ENCODE assay signal across 8 mouse cellular contexts in genomic region chr1:186261326-186261833, GRCm38 (mm10).
DNase-seq lines count a peak whose midpoint lies in the region; ATAC-seq and TF ChIP-seq lines count a peak whose summit lies in the region.

No protein-coding gene starts in this region.

- no peak overlapping the region for H3K9ac ChIP-seq in heart, embryonic 12.5 days
- H3K9ac ChIP-seq in kidney, embryonic 15.5 days, result no peak overlapping the region
- no peak overlapping the region for H3K9ac ChIP-seq in lung, embryonic 14.5 days
- H3K9ac ChIP-seq in stomach, embryonic 15.5 days, result no peak overlapping the region

- peaks cover 27% of the 10 kb centered on the region for H3K4me1 ChIP-seq in heart, embryonic 12.5 days (replicated peaks)
- peaks cover 37% of the 10 kb centered on the region for H3K4me1 ChIP-seq in kidney, embryonic 15.5 days
- H3K4me1 ChIP-seq in lung, embryonic 14.5 days (ENCODE audit: insufficient read depth), result peaks cover 27% of the 10 kb centered on the region
- H3K4me1 ChIP-seq in stomach, embryonic 15.5 days, result peaks cover 12% of the 10 kb centered on the region

- DNase-seq in layer of hippocampus, adult 18-20 months (ENCODE audit: low spot score in 2 of 2), result peak; percentile 44 to 79
- no peak for DNase-seq in layer of hippocampus, postnatal 25 days (ENCODE audit: extremely low spot score in 1 of 2, low spot score in 1 of 2)
- DNase-seq in embryo, embryonic 10 days (ENCODE audit: low spot score), result peak; percentile 64
- DNase-seq in lung, embryonic 14.5 days, result peak; percentile 96
- no peak for DNase-seq in thymus, postnatal 36 days

- peak; percentile 53 for ATAC-seq in heart, embryonic 12.5 days (ENCODE audit: insufficient number of reproducible peaks, low FRiP score)
- ATAC-seq in kidney, embryonic 15.5 days (replicated peaks; ENCODE audit: low FRiP score), result peak; percentile 79
- peak; percentile 69 for ATAC-seq in lung, embryonic 14.5 days (ENCODE audit: insufficient read depth)
- no peak for ATAC-seq in stomach, embryonic 15.5 days (ENCODE audit: insufficient read depth, low FRiP score, low read depth)

- H3K27ac ChIP-seq in heart, embryonic 12.5 days (ENCODE audit: poor library complexity, severe bottlenecking), result peak overlapping the region; percentile 73
- H3K27ac ChIP-seq in kidney, embryonic 15.5 days, result peak overlapping the region; percentile 76
- peak overlapping the region; percentile 71 for H3K27ac ChIP-seq in lung, embryonic 14.5 days (ENCODE audit: low read depth)
- peak overlapping the region; percentile 48; the same call in 1 of the 2 replicates for H3K27ac ChIP-seq in stomach, embryonic 15.5 days

- H3K9me3 ChIP-seq in heart, embryonic 12.5 days (replicated peaks), result no peaks in the 10 kb centered on the region; the same call in none of the 2 replicates
- peaks cover 1% of the 10 kb centered on the region; the same call in 1 of the 2 replicates for H3K9me3 ChIP-seq in kidney, embryonic 15.5 days (replicated peaks)
- H3K9me3 ChIP-seq in lung, embryonic 14.5 days (ENCODE audit: low read depth, low read length), result peaks cover 3% of the 10 kb centered on the region; the same call in 1 of the 2 replicates
- no peaks in the 10 kb centered on the region for H3K9me3 ChIP-seq in stomach, embryonic 15.5 days

- no peak overlapping the region for H3K4me2 ChIP-seq in heart, embryonic 12.5 days
- no peak overlapping the region for H3K4me2 ChIP-seq in kidney, embryonic 15.5 days
- no peak overlapping the region for H3K4me2 ChIP-seq in lung, embryonic 14.5 days
- H3K4me2 ChIP-seq in stomach, embryonic 15.5 days, result no peak overlapping the region

- 31% methylated on average over 4 of the region's 4 CpGs for WGBS in heart, embryonic 12.5 days
- 23% methylated on average over 4 of the region's 4 CpGs for WGBS in kidney, embryonic 15.5 days
- 19% methylated on average over 4 of the region's 4 CpGs for WGBS in lung, embryonic 14.5 days
- 29% methylated on average over 4 of the region's 4 CpGs for WGBS in stomach, embryonic 15.5 days

- no peak for TF ChIP-seq CTCF in lung, embryonic 14.5 days (IDR thresholded peaks at IDR 0.05; ENCODE audit: low read depth)

- no peaks in the 10 kb centered on the region for H3K27me3 ChIP-seq in heart, embryonic 12.5 days (replicated peaks)
- no peaks in the 10 kb centered on the region for H3K27me3 ChIP-seq in kidney, embryonic 15.5 days
- no peaks in the 10 kb centered on the region for H3K27me3 ChIP-seq in lung, embryonic 14.5 days (ENCODE audit: insufficient read depth, low read length)
- no peaks in the 10 kb centered on the region for H3K27me3 ChIP-seq in stomach, embryonic 15.5 days (replicated peaks)

- no peak overlapping the region for H3K4me3 ChIP-seq in heart, embryonic 12.5 days
- H3K4me3 ChIP-seq in kidney, embryonic 15.5 days (replicated peaks), result no peak overlapping the region
- no peak overlapping the region for H3K4me3 ChIP-seq in lung, embryonic 14.5 days (ENCODE audit: low read depth, low read length)
- H3K4me3 ChIP-seq in stomach, embryonic 15.5 days (replicated peaks), result no peak overlapping the region

- no peaks in the 10 kb centered on the region for H3K36me3 ChIP-seq in heart, embryonic 12.5 days
- H3K36me3 ChIP-seq in kidney, embryonic 15.5 days, result no peaks in the 10 kb centered on the region
- no peaks in the 10 kb centered on the region for H3K36me3 ChIP-seq in lung, embryonic 14.5 days (ENCODE audit: insufficient read depth)
- no peaks in the 10 kb centered on the region for H3K36me3 ChIP-seq in stomach, embryonic 15.5 days

Comparison
In these comparisons a context has a peak if more than half of its experiments do, and no peak if none do; other contexts are left out.
1. DNase-seq: peak in layer of hippocampus, adult 18-20 months (2 of 2), embryo, embryonic 10 days (single experiment) and lung, embryonic 14.5 days (single experiment); none in layer of hippocampus, postnatal 25 days (0 of 2) and thymus, postnatal 36 days (0 of 2).
2. Peak in every context shown above with its lines, with median percentiles within 50 percentile points of each other: H3K27ac ChIP-seq.